Mouse (Mus musculus): ENCODE data around the gene Tor1aip1. TPM values are rescaled to one million over a fixed set of nuclear protein-coding genes. Genes with fewer than 3 reads are reported as not detected.

The Tor1aip1 gene
- total and polyA plus RNA-seq, 2 experiments from 2014 or later = 52.3 to 58.4 TPM

- Histone ChIP-seq H3K4me2 (ENCODE audit: low read depth, low read length) (no peak overlapping the region; the same call in 1 of the 2 replicates), H3K4me3 (ENCODE audit: low read depth, low read length) (no peak overlapping the region), H3K9ac (replicated peaks; ENCODE audit: low read depth, low read length) (no peak overlapping the region), H3K36me3 (replicated peaks; ENCODE audit: control insufficient read depth, insufficient read depth, low read length) (peaks cover 49% of the 10 kb centered on the region), H3K4me1 (ENCODE audit: control insufficient read depth, insufficient read depth) (peaks cover 6% of the 10 kb centered on the region), H3K27me3 (ENCODE audit: control insufficient read depth, insufficient read depth, low read length) (no peaks in the 10 kb centered on the region), H3K9me3 (replicated peaks; ENCODE audit: control insufficient read depth, low read length) (no peaks in the 10 kb centered on the region), H3K27ac (ENCODE audit: low read depth) (no peak overlapping the region)
- 93% methylated on average over 7 of the region's 7 CpGs for WGBS
- DNase-seq (ENCODE audit: low spot score) (no peak), ATAC-seq (ENCODE audit: insufficient read depth, low read depth) (no peak)
- TF ChIP-seq CTCF (IDR thresholded peaks at IDR 0.05; ENCODE audit: low read depth) (no peak), EP300 (IDR thresholded peaks at IDR 0.05; ENCODE audit: low read depth) (no peak)
These were observed 2.4 kb downstream of the Tor1aip1 start for GRCm38 (mm10) chr1:156033921-156034320.

GRCm38 (mm10) chr1:156028340-156028975 is 7.8 kb downstream of the Tor1aip1 start:
- DNase-seq (ENCODE audit: low spot score) (no peak), ATAC-seq (ENCODE audit: insufficient read depth, low read depth) (no peak)
- WGBS = 83% methylated on average over 4 of the region's 4 CpGs
- TF ChIP-seq EP300 (IDR thresholded peaks at IDR 0.05; ENCODE audit: low read depth) = no peak
- H3K27ac ChIP-seq (ENCODE audit: low read depth) = no peak overlapping the region
- H3K27me3 ChIP-seq (ENCODE audit: control insufficient read depth, insufficient read depth, low read length) = no peaks in the 10 kb centered on the region
- no peak overlapping the region for H3K4me2 ChIP-seq (ENCODE audit: low read depth, low read length)
- H3K9me3 ChIP-seq (replicated peaks; ENCODE audit: control insufficient read depth, low read length) = no peaks in the 10 kb centered on the region
- peaks cover 78% of the 10 kb centered on the region for H3K36me3 ChIP-seq (replicated peaks; ENCODE audit: control insufficient read depth, insufficient read depth, low read length)
- H3K4me1 ChIP-seq (ENCODE audit: control insufficient read depth, insufficient read depth) = no peaks in the 10 kb centered on the region
- no peak overlapping the region for H3K4me3 ChIP-seq (ENCODE audit: low read depth, low read length)
- H3K9ac ChIP-seq (replicated peaks; ENCODE audit: low read depth, low read length) = no peak overlapping the region

GRCm38 (mm10) chr1:156027849-156028248 is 8.4 kb downstream of the Tor1aip1 start:
- ATAC-seq (ENCODE audit: insufficient read depth, low read depth) = no peak

GRCm38 (mm10) chr1:156024831-156025503 is 11.3 kb downstream of the Tor1aip1 start:
- no peak overlapping the region for H3K27ac ChIP-seq (ENCODE audit: low read depth)
- WGBS = 80% methylated on average over 8 of the region's 8 CpGs
- no peak overlapping the region for H3K4me2 ChIP-seq (ENCODE audit: low read depth, low read length)
- no peaks in the 10 kb centered on the region for H3K27me3 ChIP-seq (ENCODE audit: control insufficient read depth, insufficient read depth, low read length)
- no peak overlapping the region for H3K4me3 ChIP-seq (ENCODE audit: low read depth, low read length)
- DNase-seq (ENCODE audit: low spot score) = no peak
- H3K4me1 ChIP-seq (ENCODE audit: control insufficient read depth, insufficient read depth) = no peaks in the 10 kb centered on the region
- ATAC-seq (ENCODE audit: insufficient read depth, low read depth) = no peak
- no peak for TF ChIP-seq EP300 (IDR thresholded peaks at IDR 0.05; ENCODE audit: low read depth)
- no peak for TF ChIP-seq CTCF (IDR thresholded peaks at IDR 0.05; ENCODE audit: low read depth)
- peaks cover 63% of the 10 kb centered on the region for H3K36me3 ChIP-seq (replicated peaks; ENCODE audit: control insufficient read depth, insufficient read depth, low read length)
- H3K9me3 ChIP-seq (replicated peaks; ENCODE audit: control insufficient read depth, low read length) = no peaks in the 10 kb centered on the region
- H3K9ac ChIP-seq (replicated peaks; ENCODE audit: low read depth, low read length) = no peak overlapping the region

More at GRCm38 (mm10) chr1:156027849-156028248, 8.4 kb downstream of the Tor1aip1 start:
- no peak for DNase-seq (ENCODE audit: low spot score)
- Histone ChIP-seq H3K9ac (replicated peaks; ENCODE audit: low read depth, low read length) (no peak overlapping the region), H3K27me3 (ENCODE audit: control insufficient read depth, insufficient read depth, low read length) (no peaks in the 10 kb centered on the region), H3K4me2 (ENCODE audit: low read depth, low read length) (no peak overlapping the region), H3K27ac (ENCODE audit: low read depth) (no peak overlapping the region), H3K36me3 (replicated peaks; ENCODE audit: control insufficient read depth, insufficient read depth, low read length) (peaks cover 72% of the 10 kb centered on the region), H3K9me3 (replicated peaks; ENCODE audit: control insufficient read depth, low read length) (no peaks in the 10 kb centered on the region), H3K4me1 (ENCODE audit: control insufficient read depth, insufficient read depth) (no peaks in the 10 kb centered on the region), H3K4me3 (ENCODE audit: low read depth, low read length) (no peak overlapping the region)
- no peak for TF ChIP-seq CTCF (IDR thresholded peaks at IDR 0.05; ENCODE audit: low read depth)
- TF ChIP-seq EP300 (IDR thresholded peaks at IDR 0.05; ENCODE audit: low read depth) = no peak
- WGBS = 87% methylated on average over 3 of the region's 3 CpGs

GRCm38 (mm10) chr1:156020402-156020801 is 15.9 kb downstream of the Tor1aip1 start:
- DNase-seq (ENCODE audit: low spot score) (no peak), ATAC-seq (ENCODE audit: insufficient read depth, low read depth) (no peak)
- H3K36me3 ChIP-seq (replicated peaks; ENCODE audit: control insufficient read depth, insufficient read depth, low read length) = peaks cover 65% of the 10 kb centered on the region
- H3K27ac ChIP-seq (ENCODE audit: low read depth) = no peak overlapping the region
- WGBS = 100% methylated on average over 1 of the region's 1 CpGs
- no peak for TF ChIP-seq EP300 (IDR thresholded peaks at IDR 0.05; ENCODE audit: low read depth)
- no peak for TF ChIP-seq CTCF (IDR thresholded peaks at IDR 0.05; ENCODE audit: low read depth)
- H3K9ac ChIP-seq (replicated peaks; ENCODE audit: low read depth, low read length) = no peak overlapping the region
- H3K4me1 ChIP-seq (ENCODE audit: control insufficient read depth, insufficient read depth) = no peaks in the 10 kb centered on the region
- H3K4me3 ChIP-seq (ENCODE audit: low read depth, low read length) = no peak overlapping the region
- no peaks in the 10 kb centered on the region for H3K27me3 ChIP-seq (ENCODE audit: control insufficient read depth, insufficient read depth, low read length)
- no peak overlapping the region for H3K4me2 ChIP-seq (ENCODE audit: low read depth, low read length)
- H3K9me3 ChIP-seq (replicated peaks; ENCODE audit: control insufficient read depth, low read length) = no peaks in the 10 kb centered on the region
